Mouse (Mus musculus) thymus, postnatal 4 days (tissue): ENCODE data around the gene Rfc5.
"Not testable (repeated sequence)": the region's sequence is repeated elsewhere in the genome, so short reads cannot be mapped to it uniquely, and the experiment has no call there.

Experiments used
- DNase-seq: peaks from one replicate; pipeline ENCODE4 v3.0.0; 2021

The Rfc5 gene

GRCm38 (mm10) chr5:117388877-117389276 is at the start of gene Rfc5:
TSS of gene Rfc5 (minus strand) at chr5:117389047.
- peak; percentile 96 for DNase-seq

GRCm38 (mm10) chr5:117433501-117433900 is 44.7 kb upstream of the Rfc5 start:
- not testable (repeated sequence) for DNase-seq

- no peak for DNase-seq
Observed at GRCm38 (mm10) chr5:117417442-117417841, 28.6 kb upstream of the Rfc5 start.

- DNase-seq: no peak
Observed at GRCm38 (mm10) chr5:117415011-117415912, 26.4 kb upstream of the Rfc5 start.

- DNase-seq: no peak
Observed at GRCm38 (mm10) chr5:117414611-117415010, 25.8 kb upstream of the Rfc5 start.

- peak; percentile 81 for DNase-seq
Observed at GRCm38 (mm10) chr5:117413507-117414501, 25.0 kb upstream of the Rfc5 start, which contains the start of gene Ksr2. TSS of gene Ksr2 (plus strand) at chr5:117414000.

- DNase-seq: no peak
Observed at GRCm38 (mm10) chr5:117409369-117409768, 20.5 kb upstream of the Rfc5 start.

GRCm38 (mm10) chr5:117408216-117408615 is 19.4 kb upstream of the Rfc5 start:
- DNase-seq: peak; percentile 73

GRCm38 (mm10) chr5:117404671-117405070 is 15.8 kb upstream of the Rfc5 start:
- DNase-seq: not testable (repeated sequence)

- DNase-seq: no peak
Observed at GRCm38 (mm10) chr5:117403609-117404008, 14.8 kb upstream of the Rfc5 start.

- no peak for DNase-seq
Observed at GRCm38 (mm10) chr5:117399281-117399680, 10.4 kb upstream of the Rfc5 start.

- DNase-seq: no peak
Observed at GRCm38 (mm10) chr5:117398007-117398550, 9.2 kb upstream of the Rfc5 start.

GRCm38 (mm10) chr5:117397371-117397770 is 8.5 kb upstream of the Rfc5 start:
- DNase-seq: no peak

GRCm38 (mm10) chr5:117396596-117397014 is 7.8 kb upstream of the Rfc5 start:
- DNase-seq: no peak

GRCm38 (mm10) chr5:117395834-117396233 is 7.0 kb upstream of the Rfc5 start:
- no peak for DNase-seq

GRCm38 (mm10) chr5:117390895-117391294 is 2.0 kb upstream of the Rfc5 start:
- no peak for DNase-seq

- peak; percentile 87 for DNase-seq
Observed at GRCm38 (mm10) chr5:117388296-117388751, 523 bp downstream of the Rfc5 start.

- DNase-seq: no peak
Observed at GRCm38 (mm10) chr5:117383198-117383597, 5.6 kb downstream of the Rfc5 start.

GRCm38 (mm10) chr5:117381785-117382184 is 7.1 kb downstream of the Rfc5 start:
- no peak for DNase-seq

GRCm38 (mm10) chr5:117380199-117380598 is 8.6 kb downstream of the Rfc5 start:
- DNase-seq: no peak

- not testable (repeated sequence) for DNase-seq
Observed at GRCm38 (mm10) chr5:117377731-117378130, 11.1 kb downstream of the Rfc5 start.

- no peak for DNase-seq
Observed at GRCm38 (mm10) chr5:117376331-117376761, 12.5 kb downstream of the Rfc5 start.
